Mouse (Mus musculus) small intestine, adult 2 months (tissue): ENCODE data around the gene Ap2m1.

Experiments used
- CTCF ChIP-seq: fragments of 200-500 bp; IDR thresholded peaks from 2 replicates; pipeline ENCODE4 v1.5.1; 2012; ENCODE audit warnings: low read depth, mild to moderate bottlenecking, control low read depth, inconsistent platforms, low read length, moderate library complexity, mixed read lengths; ENCODE audit not compliant: insufficient replicate concordance, insufficient read length; ENCODE audit errors: extremely low read depth
- POLR2A ChIP-seq: fragments of 200-500 bp; IDR thresholded peaks from 2 replicates; pipeline ENCODE4 v1.6.1; 2012; ENCODE audit warnings: low read depth, mild to moderate bottlenecking, control low read depth, inconsistent platforms, low read length, moderate library complexity

DNA sequence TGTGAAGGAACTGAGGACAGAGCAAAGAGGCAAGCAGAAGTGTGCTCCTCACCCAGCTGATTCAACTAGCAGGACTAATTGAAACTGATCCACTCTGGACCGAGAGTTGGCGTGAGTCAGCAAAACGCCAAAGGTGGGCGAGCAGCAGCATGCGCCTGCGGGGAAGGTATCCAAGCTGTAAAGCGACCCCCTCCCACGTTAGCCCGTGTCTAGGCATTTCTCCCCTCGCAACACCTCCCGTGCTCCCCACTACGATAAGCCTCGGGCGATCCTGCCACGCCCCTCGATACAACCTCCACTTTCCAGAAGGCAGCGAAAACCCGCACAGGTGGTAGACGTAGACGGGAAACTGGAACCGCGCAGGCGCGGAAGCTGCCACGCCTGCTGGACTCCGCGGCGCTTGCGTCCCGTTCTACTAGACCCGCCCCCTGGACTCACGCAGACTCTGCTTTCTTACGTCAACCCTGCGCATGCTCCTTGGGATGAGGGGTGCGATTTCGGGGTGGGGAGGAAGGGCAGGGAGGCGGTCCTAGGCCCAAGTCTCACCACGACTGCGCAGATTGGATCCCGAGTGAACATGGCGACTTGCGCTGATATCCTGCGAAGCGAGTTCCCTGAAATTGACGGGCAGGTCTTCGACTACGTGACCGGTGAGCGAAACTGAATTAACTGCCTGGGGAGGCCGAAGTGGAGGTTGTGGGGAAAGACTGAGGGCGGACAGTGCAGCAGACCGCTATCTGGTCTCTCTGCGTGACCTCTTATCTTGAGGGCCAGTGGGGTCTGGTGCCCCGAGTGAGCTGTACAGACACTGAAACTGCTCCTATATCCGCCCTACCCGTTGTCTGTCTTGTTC is 13.0 kb downstream of the Ap2m1 start, which contains the start of gene Abcf3:
- TF ChIP-seq CTCF: no peak
- TF ChIP-seq POLR2A: peak; percentile 71
